Mouse (Mus musculus) liver, embryonic 14.5 days (tissue): Measurements from ENCODE around the gene Ly6g6c. TPM values are rescaled to one million over a fixed set of nuclear protein-coding genes. Genes with fewer than 3 reads are reported as not detected.
A peak's percentile ranks its signal among the peaks of the same experiment; 100 is the strongest.

Experiments
- ATAC-seq: fragments of 200-750 bp; cut with Nextera tagmentation; 2 replicates; pipeline ENCODE4 v1.8.0; 2017; ENCODE audit warnings: moderate number of reproducible peaks, mild to moderate bottlenecking, moderate library complexity; ENCODE audit not compliant: insufficient read depth
- DNase-seq, 3 experiments: peaks; one replicate each; pipeline ENCODE4 v3.0.0-alpha.2; 2012 to 2013; ENCODE audit warnings: low read depth in 3 of 3, low spot score in 3 of 3
- H3K27ac ChIP-seq: fragments of 300-500 bp; sonication (generic); 2 replicates; pipeline ENCODE4 v1.5.1; 2014; ENCODE audit warnings: moderate library complexity, mild to moderate bottlenecking, control low read depth, inconsistent platforms
- H3K27me3 ChIP-seq: fragments of 300-500 bp; sonication (generic); 2 replicates; pipeline ENCODE4 v1.6.1; 2014; ENCODE audit warnings: mild to moderate bottlenecking, low read length, moderate library complexity; ENCODE audit not compliant: control insufficient read depth, insufficient read depth
- H3K36me3 ChIP-seq: fragments of 300-500 bp; sonication (generic); replicated peaks from 2 replicates; pipeline ENCODE4 v1.6.1; 2014; ENCODE audit warnings: low read depth; ENCODE audit not compliant: control insufficient read depth, insufficient read depth
- H3K4me1 ChIP-seq, 2 experiments: fragments of 200-500 bp in 1 of 2; fragments of 300-500 bp in 1 of 2; sonication (generic) in 1 of 2; replicated peaks; 2 replicates each; pipeline ENCODE4 v1.6.1; 2012 to 2014; ENCODE audit warnings: antibody characterized with exemption in 1 of 2, inconsistent platforms in 1 of 2, low read length in 1 of 2; ENCODE audit not compliant: control insufficient read depth in 2 of 2, insufficient read depth in 2 of 2
- H3K4me2 ChIP-seq: fragments of 300-500 bp; sonication (generic); 2 replicates; pipeline ENCODE4 v1.6.1; 2014; ENCODE audit warnings: low read depth, mild to moderate bottlenecking, control low read depth, moderate library complexity
- H3K4me3 ChIP-seq, 2 experiments: fragments of 200-500 bp in 1 of 2; fragments of 300-500 bp in 1 of 2; sonication (generic) in 1 of 2; 2 replicates each; pipeline ENCODE4 v1.5.1; 2012 to 2014; ENCODE audit warnings: low read depth in 2 of 2, low read length in 2 of 2, mild to moderate bottlenecking in 2 of 2, control low read depth in 1 of 2, inconsistent platforms in 1 of 2, moderate library complexity in 1 of 2; ENCODE audit not compliant: insufficient read depth in 1 of 2
- H3K9ac ChIP-seq: fragments of 300-500 bp; sonication (generic); replicated peaks from 2 replicates; pipeline ENCODE4 v1.6.1; 2014; ENCODE audit warnings: mild to moderate bottlenecking, control low read depth, moderate library complexity
- H3K9me3 ChIP-seq: fragments of 300-500 bp; sonication (generic); 2 replicates; pipeline ENCODE4 v1.6.1; 2016; ENCODE audit warnings: low read length, mixed read lengths; ENCODE audit not compliant: control insufficient read depth
- CTCF ChIP-seq: IDR thresholded peaks from 2 replicates; pipeline ENCODE4 v1.5.1; 2016; ENCODE audit warnings: antibody characterized with exemption, low read depth, control low read depth
- EP300 ChIP-seq: IDR thresholded peaks from 2 replicates; pipeline ENCODE4 v1.6.1; 2016; ENCODE audit warnings: antibody characterized with exemption, low read depth
- WGBS: fragments of 180-500 bp; shearing (Covaris S2); extraction: QIAGEN DNeasy Blood & Tissue Kit; methylation state at CpG from one replicate; pipeline ENCODE4 v1.1.7; 2014; ENCODE audit not compliant: insufficient replicate concordance; 5-methylcytosine and 5-hydroxymethylcytosine counted together
- polyA plus RNA-seq, 2 experiments: library from polyadenylated mRNA; depleted of rRNA in 1 of 2; stranded (reverse) in 1 of 2; unstranded in 1 of 2; fragments of >200 nt; fragmentation: Nextera tagmentation in 1 of 2; extraction: Ambion mirVana in 1 of 2; gene quantifications; 2 replicates each; pipeline versions ENCODE4 v1.2.1 to v1.2.3; 2012 to 2014

The Ly6g6c gene
- polyA plus RNA-seq, 2 experiments = 0.26 to 0.37 TPM

DNA sequence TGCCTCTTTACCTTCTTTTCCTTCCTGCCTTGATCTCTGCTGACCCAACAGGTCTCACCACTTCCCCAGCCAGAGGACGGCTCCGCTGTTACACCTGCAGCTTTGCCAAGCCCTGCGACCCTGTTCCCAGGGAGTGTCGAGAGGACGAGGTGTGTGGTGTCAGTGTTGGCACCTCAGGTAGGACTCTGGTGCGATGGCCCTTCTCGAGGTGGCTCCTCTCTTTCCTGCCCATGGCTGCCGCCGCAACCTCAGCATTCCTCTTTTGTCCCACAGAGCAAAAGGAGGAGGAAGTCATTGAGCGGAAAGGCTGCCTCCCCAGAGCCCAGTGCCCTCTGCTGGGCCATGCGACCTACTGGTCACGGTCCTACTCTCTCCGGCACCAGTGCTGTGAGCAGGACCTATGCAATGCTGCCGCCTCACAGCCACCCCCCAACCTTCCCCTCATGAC, 12.6 kb downstream of the Ly6g6c start, which contains the start of gene Ly6g6d:
Gene Ly6g6d (minus strand): TSS at position 280 of the 448 bp plus-strand sequence.
- H3K4me1 ChIP-seq = peaks cover 12 to 24% of the 10 kb centered on the region in 2 experiments
- H3K27ac ChIP-seq = no peak within 1 kb of the TSS
- no peaks in the 10 kb centered on the region for H3K27me3 ChIP-seq
- H3K9me3 ChIP-seq = no peaks in the 10 kb centered on the region
- TF ChIP-seq CTCF (peak; percentile 55), EP300 (no peak)
- ATAC-seq (no peak), DNase-seq (no peak)
- WGBS = 17% methylated on average over 14 of the region's 14 CpGs
- no peak within 1 kb of the TSS for H3K4me3 ChIP-seq
- H3K9ac ChIP-seq = no peak within 1 kb of the TSS
- H3K4me2 ChIP-seq = no peak within 1 kb of the TSS
- H3K36me3 ChIP-seq = no peaks in the 10 kb centered on the region

DNA sequence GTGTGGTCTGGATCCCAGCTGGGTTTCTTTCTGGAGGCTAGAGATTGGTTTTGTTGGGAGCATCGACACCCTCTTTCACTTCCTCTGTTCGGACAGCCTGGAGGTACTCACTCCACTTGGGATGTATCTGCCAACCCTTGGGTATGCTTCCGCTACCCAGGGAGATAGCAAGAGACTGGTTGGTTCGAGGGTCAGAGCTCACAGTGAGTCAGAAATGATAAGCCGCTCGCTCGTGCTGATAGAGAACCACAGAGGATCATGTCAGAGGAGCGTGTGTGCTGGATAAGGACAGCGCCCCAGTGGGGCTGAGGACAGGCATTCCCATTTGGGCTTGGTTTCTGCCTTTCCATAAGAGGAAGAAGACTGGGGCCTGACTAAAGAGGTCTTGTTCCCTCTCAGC, 14.6 kb downstream of the Ly6g6c start:
- WGBS = 5% methylated on average over 9 of the region's 9 CpGs
- ATAC-seq (peak; percentile 97), DNase-seq (peak; percentile 75 to 78 (median 78))
- H3K4me3 ChIP-seq = peak overlapping the region; percentile 36 to 41
- peak overlapping the region; percentile 66 for H3K4me2 ChIP-seq
- peak overlapping the region; percentile 69 for H3K27ac ChIP-seq
- peaks cover 12 to 24% of the 10 kb centered on the region in 2 experiments for H3K4me1 ChIP-seq
- H3K9me3 ChIP-seq = no peaks in the 10 kb centered on the region
- TF ChIP-seq CTCF (peak; percentile 70), EP300 (peak; percentile 77)
- no peaks in the 10 kb centered on the region for H3K36me3 ChIP-seq
- no peaks in the 10 kb centered on the region for H3K27me3 ChIP-seq
- peak overlapping the region; percentile 45 for H3K9ac ChIP-seq

DNA sequence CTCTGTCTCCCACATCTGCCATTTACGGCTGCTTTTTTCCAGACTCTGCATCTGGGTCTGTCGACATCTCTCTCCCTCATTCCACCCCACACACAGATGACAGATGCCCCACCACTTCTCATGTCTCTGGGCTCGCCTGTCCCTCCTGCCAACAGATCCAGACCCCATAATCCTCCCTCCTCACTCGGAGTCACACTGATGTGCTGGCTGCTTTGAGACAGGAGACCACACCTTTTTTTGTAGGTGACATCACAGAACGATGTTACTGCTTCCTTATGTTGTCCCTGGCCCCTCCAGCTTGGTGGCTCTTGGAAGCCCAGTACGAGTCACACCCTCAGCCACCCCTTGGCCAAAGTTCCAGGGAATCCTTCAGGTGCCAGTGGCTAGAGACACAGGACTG, 15.1 kb downstream of the Ly6g6c start:
- Histone ChIP-seq H3K4me1 (peaks cover 12 to 27% of the 10 kb centered on the region in 2 experiments), H3K27me3 (no peaks in the 10 kb centered on the region), H3K27ac (peak overlapping the region; percentile 69), H3K9ac (peak overlapping the region; percentile 45), H3K36me3 (no peaks in the 10 kb centered on the region), H3K9me3 (no peaks in the 10 kb centered on the region), H3K4me2 (peak overlapping the region; percentile 66), H3K4me3 (peak overlapping the region; percentile 36 to 41; a peak in 3 of 4 replicates)
- TF ChIP-seq CTCF (no peak), EP300 (no peak)
- no peak for DNase-seq
- peak; percentile 68 for ATAC-seq
- 16% methylated on average over 6 of the region's 6 CpGs for WGBS

DNA sequence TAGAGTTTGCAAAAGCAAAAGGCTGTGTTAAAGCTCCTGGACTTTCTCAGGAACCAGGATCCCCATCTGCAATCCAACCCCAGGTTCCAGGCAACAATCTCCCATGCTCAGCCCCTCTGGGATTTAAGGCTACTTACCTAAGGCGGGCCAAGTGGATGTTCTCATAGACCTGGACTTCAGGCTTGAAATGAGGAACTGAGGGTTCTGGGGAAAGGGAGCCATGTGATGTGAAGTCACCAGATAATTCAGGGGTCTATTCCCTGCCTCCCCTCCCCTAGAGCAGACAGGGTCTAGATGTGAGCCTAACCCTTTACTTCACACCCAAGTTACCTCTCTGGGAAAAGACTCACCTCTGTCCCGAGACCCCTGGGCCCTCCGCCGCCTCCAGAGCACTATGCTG, 15.5 kb downstream of the Ly6g6c start:
- Histone ChIP-seq H3K36me3 (no peaks in the 10 kb centered on the region), H3K4me2 (peak overlapping the region; percentile 66), H3K4me3 (no peak overlapping the region), H3K27me3 (no peaks in the 10 kb centered on the region), H3K9me3 (no peaks in the 10 kb centered on the region), H3K9ac (no peak overlapping the region), H3K27ac (no peak overlapping the region), H3K4me1 (peaks cover 16 to 32% of the 10 kb centered on the region in 2 experiments)
- DNase-seq (no peak), ATAC-seq (no peak)
- 81% methylated on average over 4 of the region's 4 CpGs for WGBS
- no peak for TF ChIP-seq EP300
- TF ChIP-seq CTCF = no peak

DNA sequence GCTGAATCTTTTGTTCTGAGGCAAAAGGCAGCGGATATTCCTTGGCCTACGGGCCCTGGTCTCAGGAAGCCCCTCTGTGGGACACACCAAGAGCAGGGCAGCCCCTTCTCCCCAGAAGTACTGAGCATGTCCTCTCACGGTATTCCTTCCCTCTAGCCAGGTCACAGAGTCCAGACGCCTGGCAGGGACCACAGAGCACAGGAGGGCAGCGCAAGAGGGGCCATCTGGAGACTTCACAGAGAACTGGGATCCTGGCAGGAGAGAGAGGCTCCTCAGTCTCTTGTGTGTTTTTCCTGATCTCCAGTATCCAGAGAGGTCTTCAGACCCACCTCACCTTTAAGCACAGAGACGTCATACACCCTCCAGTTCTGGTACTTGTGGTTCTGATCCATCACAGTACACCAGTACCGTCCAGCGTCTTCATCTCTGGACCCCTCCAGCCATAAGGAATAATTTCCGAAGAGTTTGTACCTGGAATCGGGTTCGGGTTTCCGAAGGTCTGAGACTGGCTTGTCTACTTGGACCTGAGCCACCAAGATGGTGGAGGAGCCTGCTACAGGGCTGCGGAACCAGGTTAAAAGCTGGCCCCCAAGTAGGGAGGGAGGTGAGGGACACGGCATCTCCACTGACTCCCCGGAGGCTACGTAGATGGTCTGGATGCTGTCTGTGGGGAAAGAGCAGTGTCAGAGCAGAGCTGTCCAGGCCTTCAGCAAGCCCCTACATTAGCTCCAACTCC, 17.8 kb downstream of the Ly6g6c start:
- H3K36me3 ChIP-seq = no peaks in the 10 kb centered on the region
- H3K9me3 ChIP-seq = no peaks in the 10 kb centered on the region
- no peak overlapping the region for H3K4me2 ChIP-seq
- DNase-seq (no peak), ATAC-seq (no peak)
- no peak overlapping the region for H3K4me3 ChIP-seq
- H3K27me3 ChIP-seq = no peaks in the 10 kb centered on the region
- peaks cover 16 to 32% of the 10 kb centered on the region in 2 experiments for H3K4me1 ChIP-seq
- WGBS = 82% methylated on average over 16 of the region's 16 CpGs
- no peak overlapping the region for H3K27ac ChIP-seq
- no peak overlapping the region for H3K9ac ChIP-seq
- TF ChIP-seq EP300 = no peak
- TF ChIP-seq CTCF = no peak
